Mouse (Mus musculus) thymus, adult 18-20 months (tissue): ENCODE results near the gene Fam171a1.

Experiments used
- DNase-seq, 2 experiments: peaks; one replicate each; pipeline ENCODE4 v3.0.0; 2022; ENCODE audit warnings: mixed read lengths in 2 of 2

The Fam171a1 gene

DNA sequence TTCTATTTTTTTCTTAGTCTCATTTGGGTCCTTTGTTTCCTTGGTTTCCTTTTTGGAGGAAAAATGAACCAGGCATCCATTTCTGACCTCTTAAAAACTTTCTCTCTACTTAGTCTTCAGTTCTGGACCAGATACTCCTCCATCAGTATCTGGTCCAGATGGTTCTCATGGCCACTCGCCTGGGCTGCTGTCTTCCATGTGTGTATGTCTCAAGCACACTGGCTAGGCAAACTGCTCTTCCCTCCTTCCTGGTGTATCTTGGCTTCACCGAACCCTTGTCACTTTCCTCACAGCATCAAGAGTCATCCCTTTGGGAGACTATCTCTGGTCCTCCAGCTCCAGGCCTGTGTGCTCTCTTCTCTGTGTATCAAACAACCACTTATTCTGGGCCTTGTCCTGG, 25.0 kb downstream of the Fam171a1 start:
- DNase-seq = no peak

DNA sequence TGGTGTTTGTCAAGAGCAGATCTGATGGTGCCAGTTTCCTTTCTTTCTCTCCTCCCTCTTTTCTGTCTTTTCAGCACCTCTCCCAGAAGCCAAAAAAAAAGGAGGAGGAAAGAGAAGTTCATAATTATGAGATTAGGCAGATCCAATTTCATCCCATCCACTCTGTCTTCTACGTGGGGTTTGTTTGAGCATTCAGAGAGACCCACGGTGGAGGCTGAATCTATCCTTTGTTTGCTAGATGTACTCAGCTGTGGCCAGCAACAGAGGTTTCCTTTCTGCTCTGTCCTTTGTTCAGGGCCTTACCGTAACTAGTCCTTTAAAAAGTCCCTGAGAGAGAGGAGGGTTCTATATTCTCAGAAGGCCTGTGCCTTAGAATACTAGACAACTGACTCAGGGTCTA, 25.6 kb downstream of the Fam171a1 start:
- no peak for DNase-seq

DNA sequence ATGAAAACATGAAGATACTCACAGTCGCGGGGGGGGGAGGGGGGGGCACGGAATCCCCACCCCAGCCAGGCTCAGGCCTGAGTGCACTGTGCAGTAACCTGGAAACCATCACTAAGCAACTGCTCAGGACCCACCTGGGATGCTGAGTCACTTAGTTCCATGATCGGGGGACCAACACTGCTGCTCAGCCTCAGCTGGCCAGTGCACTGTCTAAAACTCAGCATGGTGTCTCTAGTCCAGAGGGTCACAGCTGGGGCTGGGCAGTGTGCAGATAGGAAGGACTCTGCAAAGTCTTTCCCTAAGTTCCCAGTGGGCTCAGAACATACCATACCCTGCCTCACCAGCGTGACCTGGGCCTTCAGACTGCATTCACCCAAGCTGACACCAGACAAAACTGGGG, 26.6 kb downstream of the Fam171a1 start:
- no peak for DNase-seq

DNA sequence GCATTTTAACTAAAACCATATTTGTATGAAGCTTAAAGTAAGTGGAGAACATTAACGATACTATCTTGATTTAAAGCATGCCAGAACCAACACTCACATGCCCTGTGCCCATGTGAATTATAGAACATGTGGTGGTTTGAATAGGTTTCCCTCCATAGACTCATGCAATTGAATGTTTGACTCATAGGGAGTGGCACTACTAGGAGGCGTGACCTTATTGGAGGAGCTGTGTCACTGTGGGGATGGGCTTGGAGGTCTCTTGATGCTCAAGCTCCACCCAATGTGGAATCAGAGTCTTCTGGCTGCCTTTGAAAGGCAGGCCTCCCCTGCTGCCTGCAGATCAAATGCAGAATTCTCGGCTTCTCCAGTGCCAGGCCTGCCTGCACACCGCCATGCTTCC, 27.8 kb downstream of the Fam171a1 start:
- DNase-seq = no peak

DNA sequence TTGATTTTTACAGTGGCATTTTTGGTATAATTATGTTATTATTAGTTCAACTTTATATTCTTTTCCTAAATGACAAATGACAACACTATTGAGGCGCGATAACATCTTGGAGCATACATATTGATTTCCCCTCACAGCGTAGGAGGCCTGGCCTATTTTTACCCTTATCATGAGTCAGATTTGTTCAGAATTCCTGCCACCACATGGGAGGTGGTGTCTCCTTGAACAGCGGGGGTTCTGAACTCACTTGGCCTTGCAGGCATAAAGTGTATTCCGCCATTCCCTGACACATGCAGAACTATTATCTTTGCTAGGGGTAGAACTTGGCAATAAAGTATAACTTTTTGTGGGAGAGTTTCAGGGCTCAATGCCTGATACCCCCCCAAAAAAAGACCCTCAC, 30.3 kb downstream of the Fam171a1 start:
- no peak for DNase-seq

DNA sequence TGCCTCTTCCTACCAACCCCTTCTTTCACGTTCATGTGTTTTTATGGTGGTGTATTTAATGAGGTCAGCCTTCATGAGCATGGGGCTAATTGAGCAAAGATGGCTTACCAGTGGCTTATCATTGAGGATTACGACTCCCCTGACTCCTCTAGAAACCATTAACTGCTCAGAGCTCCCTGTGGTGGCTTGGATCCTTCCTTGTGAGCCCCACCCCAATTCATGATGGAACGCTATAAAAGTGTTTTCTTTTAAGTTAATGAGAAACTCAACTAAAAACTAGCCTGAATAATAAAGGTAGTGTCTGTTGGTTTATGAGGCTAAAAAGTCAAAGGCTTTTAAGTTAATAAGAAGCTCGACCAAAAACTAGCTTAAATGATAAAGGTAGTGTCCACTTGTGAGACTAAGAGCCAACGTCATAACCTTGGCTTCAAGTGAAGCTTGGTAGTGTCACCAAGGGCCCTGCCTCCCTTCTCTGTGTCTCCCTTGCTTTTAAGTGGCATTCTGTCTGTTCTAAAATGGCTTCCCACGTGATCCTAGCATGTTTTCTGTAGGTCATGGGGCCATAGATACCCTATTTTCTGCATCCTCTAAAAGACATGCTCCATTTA, 33.6 kb downstream of the Fam171a1 start:
- no peak for DNase-seq

DNA sequence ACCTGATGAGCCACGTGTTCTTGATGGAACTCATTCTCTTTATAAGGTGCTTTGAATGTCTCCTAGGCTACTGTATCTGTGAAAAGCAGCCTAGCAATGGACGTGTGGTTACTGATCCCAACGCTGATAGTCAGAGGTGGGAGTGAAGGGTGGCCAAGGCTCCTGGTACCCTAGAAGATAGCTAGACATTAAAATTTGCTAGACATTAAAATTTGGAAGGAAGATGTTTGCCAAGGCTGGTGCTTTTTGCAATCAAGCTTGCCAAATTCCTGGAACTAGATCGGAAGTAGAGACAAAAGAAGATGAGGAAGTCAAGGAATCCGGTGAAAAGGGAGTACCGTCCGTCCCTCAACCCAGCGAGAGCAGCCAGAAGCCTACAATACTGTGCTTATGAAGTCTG, 34.7 kb downstream of the Fam171a1 start:
- DNase-seq = no peak

DNA sequence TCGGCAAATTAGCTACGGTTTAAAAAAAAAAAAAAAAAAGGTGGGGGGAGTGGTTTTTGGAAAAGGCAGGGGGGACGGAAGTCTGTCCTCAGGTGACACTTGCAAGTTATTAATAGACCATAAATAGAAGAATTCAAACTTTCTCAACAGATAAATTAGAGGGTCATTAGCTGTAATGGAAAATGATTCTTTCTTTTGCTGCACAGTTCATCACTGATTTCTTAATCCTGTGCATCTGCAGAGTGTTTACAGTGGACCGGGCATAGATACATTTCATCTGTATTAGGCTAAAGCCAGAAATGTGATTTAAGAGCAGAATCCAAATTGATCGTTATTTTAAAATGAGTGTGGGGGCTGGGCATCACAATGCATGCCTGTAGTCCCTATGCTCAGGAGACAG, 36.3 kb downstream of the Fam171a1 start:
- no peak for DNase-seq

DNA sequence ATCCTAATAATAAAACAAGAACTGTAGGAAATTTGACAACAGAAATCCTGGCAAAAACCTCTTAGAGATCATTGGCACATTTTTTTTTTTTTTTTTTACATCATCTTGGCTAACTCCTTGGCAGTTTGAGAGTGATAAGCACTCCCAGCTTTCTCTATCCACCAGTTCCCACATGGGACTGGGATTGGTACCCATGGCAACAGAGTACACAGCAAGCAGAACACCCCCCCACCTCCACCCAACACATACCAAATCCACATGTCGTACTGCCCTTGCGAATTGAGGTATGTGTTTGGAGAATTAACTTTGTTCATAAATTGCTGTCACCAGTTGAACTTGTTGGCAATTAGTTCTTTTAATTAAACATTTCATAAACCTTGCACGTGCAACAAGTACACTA, 37.3 kb downstream of the Fam171a1 start:
- no peak for DNase-seq

DNA sequence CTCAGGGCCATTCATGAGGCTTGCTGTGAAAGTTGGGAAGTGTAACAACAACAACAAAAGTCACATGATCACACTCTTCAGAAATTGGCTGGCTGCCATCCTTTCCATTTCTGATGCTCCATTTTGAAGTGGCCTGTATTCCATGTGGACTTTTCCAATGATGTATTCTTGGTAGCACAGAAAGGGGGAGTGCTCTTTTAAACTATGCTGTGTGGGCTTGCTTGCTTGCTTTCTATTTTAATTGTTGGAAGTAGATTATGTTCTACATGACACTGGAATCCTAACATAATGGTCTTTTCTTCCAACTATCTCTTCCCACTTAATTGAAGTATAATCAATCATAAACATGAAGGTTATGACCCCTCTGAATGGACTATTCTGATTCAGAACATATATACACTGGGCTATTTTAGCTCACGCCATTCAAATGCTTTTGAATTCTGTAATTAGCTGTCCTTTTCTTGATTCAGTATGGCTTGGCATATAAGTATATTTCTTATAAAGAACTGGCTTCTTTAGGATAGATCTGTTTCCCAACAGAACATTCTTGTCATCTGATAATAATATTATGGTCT, 40.2 kb downstream of the Fam171a1 start:
- no peak for DNase-seq

DNA sequence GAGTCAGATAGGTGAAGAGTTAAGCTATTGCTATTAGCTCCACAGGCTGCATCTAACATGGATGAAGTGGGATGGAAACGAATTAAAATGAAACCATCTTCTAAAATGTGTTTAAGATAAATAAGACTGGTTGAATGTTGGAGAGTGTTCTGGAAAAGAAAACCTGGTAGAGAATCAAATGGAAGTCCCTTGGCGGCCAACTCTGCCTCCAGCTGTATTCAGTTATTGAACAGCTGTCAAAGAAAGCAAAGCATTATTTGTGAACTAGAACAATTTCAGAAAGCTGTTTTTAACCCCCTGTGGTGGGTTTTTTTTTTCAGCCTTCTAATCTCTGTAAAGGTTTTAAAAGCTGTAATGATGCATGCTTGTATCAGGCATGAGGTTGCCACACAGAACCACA, 41.0 kb downstream of the Fam171a1 start:
- DNase-seq = no peak

DNA sequence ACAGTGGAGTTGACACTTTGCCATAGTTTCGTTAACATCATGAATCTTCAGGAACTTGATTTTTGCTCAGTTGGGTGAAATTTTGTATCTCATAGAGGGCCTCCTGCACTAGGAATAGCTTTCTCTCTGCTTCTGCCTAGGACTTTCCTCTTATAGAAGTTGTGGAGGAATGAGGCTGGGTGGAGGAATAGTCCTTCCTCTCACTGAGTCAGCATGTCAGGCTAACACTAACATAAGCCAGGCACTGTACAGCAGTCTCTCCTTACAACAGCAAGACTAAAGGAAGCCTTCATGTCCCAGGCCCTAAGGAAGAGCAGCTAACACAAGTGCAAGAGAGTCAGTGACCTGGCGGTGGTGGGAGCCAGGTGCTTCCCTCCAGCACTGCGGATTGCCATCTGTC, 43.0 kb downstream of the Fam171a1 start:
- DNase-seq = no peak

DNA sequence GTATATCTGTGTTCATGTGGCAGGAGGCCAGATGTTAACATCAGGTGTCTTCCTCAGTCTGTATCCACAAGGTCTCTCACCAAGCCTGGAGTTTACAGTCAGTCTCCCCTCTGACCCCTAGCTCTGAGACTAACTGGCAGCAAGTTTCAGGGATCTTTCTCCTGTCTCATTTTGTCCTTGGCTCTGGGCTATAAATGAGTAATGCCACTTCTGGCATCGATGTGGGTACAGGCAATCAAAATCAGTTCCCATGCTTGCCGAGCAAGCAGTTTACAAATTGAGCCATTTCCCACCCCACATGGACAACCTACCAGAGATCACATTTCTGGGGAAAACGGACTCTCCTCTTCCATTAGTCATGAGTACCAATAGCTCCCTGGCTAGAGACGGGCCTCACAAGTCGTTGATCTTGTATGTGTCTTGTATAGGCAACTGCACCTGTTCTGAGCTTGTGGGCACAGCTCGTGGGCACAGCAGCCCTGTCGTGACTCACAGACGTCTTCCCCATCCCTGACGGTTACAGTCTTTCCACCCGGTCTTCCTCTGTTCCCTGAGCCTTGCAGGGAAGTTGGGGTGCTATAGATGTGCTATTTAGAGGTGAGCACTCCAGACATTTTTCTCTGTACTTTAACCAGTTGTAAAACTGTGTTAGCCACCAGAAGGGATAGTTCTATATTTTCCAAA, 43.8 kb downstream of the Fam171a1 start:
- DNase-seq = no peak

DNA sequence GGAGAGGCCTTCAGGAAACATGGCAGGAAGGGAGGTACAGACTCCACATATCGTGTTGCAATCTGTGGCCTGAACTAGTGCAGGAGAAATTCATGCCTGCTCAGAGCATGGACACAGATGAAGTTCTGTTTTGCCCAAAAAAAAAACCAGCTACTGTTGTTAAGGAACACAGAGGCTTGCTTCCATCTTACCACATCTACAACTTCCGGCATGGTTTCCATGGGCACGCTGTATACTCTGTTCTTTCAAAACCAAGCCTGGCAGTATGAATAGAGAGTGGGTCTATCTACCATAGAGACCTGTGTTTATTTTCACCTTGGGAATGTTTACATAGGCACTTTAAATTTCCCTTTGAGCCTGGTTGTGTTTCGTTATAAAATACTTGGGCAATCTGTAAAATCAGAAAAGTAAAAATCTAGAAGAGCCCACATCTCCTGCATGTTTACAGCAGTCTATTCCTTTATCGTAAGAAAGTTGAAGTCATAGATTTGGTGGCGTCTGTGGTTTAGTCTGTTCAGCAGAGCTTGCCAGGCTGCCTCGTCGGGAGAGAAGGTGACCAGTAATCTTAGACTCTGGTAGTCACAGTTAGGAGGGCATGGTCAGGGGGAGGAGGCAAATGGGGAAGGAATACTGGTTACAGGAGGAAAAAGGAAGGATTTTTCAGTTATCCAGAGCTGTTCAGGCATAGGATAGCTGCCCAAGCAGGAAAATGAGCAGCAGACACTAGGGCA, 44.8 kb downstream of the Fam171a1 start:
- no peak for DNase-seq

DNA sequence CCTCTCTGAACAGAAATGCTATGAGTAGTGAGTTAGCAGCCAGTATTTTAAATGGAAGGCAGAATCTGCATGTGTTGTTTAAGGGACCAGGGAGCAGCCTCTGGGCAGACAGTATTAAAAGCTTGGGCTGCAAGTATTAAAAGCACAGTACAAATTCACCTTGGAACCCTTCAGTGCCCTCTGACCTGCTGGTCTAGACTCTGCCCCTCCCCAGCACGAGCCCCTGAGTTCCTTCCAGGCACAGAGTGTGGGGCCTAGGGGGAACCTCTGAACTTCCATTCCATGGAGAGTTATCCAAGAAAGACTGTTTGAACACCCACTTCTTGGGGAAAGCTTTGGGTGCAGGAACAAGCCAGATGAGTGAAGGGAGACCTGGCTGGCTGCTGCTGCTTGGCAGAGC, 47.6 kb downstream of the Fam171a1 start:
- no peak for DNase-seq

DNA sequence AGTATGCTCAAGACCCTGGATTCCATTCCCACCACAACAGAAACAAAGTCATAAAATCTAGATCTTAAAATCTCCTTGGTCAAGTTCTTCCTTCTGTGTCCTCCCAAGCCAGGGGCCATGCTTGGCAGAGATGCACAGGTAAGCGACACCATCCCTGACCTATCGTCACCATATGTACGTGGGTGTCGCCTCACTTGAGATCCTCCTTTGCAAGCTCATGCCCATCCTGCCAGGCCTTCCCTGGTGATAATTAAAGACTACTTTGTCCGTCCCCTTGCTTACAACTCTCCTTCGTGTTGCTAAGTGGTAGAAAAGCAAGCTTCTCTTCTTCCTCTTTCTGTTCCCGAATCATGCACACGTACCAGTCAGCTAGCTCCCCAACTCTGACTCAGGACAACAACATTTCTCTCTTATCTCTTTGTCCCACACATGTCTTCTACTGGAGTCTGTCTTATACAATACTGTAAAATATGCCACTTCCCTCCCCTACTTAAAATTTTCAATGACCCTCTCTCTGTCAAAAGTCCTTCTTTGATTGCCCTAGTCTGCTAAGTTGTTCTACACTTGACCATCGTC, 49.6 kb downstream of the Fam171a1 start:
- DNase-seq = no peak

DNA sequence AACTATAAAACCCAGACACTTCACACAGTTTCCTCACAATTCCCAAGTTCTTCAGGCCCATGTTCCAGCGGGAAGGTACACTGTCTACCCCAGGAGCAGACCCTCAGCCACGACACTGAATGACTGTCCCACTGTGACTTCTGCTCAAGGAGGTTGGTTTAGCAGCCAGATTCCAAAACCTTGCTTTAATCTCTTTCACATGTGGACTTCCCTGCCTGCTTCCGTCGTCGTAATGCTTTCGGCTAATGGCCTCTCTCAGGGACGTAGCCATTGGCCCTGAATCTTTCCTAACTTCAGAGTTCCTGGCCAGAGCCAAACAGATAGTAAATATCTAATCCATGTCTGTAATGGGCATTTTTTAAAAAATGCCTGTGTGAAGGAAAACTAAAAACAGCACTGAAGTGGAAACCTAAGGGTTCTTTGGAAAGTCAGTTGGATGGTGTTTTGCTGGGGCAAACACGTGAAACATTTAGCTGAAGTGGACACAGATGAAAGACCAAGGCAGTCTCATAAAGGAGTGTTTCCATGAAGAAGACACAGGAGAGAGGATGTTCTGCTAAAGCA, 51.1 kb downstream of the Fam171a1 start:
- no peak for DNase-seq

DNA sequence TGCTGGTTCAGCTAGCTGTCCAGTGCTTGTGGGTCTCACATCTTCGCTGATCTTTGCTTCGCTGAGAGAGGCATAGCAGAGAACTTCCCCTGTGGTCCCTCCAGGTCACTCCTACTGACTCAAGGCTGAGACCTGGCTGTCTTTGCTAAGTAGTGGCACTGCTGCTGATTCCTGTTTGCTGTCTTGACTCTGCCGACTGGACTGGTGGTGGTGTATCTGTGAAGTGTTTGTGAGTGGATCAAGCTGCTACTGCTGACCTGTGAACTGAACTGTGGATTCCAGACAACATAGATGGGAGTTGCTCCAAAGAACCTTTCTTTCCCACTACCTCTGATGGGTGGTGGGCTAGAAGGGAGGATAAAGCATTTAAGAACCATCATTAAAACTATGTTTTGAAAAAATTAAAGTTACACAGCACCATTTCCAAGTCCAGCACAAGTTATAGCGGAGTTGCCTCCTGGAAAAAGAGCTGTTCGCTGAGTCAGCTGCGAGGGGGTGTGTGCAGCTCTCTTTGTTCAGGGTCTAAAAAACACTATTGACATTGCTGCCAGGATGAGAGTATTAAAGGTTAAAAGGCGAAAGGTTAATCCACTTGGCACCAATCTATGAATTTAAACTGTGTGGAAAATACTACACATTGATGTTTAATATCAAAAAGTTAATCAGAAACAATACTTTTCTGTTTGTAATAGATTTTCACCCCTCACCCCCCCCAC, 52.0 kb downstream of the Fam171a1 start:
- DNase-seq = no peak

DNA sequence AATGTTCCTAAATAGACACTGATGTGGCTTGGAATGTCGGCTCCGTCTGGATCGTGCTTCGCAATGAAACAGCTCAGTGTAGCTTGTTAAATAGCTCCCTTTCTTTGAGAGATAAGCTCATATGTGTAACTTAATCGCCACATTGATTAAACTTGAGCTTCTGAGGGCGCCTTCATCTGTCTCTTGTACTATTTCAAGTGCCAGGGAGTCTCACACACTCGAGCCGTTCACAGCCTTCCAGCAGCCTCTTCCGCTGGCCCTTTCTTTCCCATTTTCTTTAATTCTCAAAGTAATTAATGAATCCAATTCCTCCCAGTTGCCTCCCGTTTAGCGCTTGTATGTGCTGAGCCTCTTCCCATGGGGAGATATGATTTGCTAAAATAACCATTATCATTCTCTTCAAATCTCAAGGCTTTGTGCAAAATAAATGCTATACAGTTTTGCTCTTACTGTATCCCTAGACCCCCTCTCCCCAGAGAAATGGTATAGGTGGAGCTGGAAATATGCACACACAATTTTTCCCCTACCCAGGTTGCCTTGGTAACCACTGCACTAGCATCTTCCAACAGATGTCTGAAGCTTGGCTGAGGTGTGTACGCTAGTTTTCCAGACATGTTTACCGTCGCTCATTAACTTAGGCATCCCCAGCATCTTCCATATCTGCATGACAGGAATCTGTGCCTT, 54.8 kb downstream of the Fam171a1 start:
- no peak for DNase-seq

DNA sequence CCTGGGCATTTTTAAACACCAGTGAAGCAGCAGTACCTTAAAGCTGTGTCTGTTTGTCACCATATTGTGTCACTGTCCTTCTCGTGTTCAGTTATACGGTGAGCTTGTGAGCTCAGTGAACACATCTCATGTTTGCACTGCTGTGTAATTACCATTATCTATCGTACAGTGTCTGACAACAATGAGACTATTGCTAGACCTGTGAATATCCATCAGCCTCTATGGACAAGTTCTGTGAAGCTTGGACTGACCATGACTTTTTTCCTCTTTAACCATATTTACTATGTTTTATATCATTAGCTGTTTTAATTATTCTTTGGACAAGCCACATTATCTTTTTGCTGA, 55.4 kb downstream of the Fam171a1 start:
- no peak for DNase-seq

DNA sequence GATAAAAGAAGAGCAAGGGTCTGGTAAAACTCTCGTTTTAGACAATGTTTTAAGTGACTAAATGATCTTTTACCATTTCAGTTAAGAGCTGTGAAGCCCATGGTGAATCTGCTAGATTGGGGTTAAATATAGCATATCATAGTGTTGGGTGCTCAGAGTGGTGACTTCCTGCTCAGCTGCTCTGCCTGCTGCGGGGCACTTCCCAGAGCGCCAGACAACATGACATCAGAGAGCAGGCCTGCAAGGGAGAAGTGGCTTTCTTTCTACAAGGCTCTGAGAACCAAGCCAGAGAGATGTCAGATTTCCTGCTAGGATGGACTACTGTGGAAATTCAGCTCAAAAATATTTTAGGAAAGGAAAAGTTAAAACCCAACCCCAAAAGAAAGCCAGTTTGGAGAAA, 57.8 kb downstream of the Fam171a1 start:
- no peak for DNase-seq

DNA sequence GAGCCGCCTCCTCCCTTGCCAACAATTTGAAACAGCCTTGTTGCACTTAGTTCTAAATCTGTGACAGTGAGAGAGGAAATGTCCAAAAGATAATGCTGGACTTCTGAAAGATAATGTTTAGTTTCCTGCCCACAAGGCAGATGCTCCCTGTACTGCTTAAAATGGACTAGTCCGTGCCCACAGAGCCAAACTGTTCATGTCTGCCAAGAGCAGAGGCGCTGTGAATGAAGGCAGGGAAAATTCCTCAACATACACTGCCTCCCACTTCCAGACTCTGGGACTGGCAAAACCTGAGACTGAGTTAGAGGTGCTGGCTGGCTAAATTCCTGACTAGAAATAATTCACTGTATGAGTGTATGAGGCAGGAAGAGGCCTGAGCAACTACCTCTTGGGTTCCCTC, 58.6 kb downstream of the Fam171a1 start:
- no peak for DNase-seq
